Mouse (Mus musculus): Measurements from ENCODE around the gene Larp1b. TPM values are rescaled to one million over a fixed set of nuclear protein-coding genes. Genes with fewer than 3 reads are reported as not detected.

The Larp1b gene
- total RNA-seq, 1 experiment from 2014 or later = 45.8 TPM

DNA sequence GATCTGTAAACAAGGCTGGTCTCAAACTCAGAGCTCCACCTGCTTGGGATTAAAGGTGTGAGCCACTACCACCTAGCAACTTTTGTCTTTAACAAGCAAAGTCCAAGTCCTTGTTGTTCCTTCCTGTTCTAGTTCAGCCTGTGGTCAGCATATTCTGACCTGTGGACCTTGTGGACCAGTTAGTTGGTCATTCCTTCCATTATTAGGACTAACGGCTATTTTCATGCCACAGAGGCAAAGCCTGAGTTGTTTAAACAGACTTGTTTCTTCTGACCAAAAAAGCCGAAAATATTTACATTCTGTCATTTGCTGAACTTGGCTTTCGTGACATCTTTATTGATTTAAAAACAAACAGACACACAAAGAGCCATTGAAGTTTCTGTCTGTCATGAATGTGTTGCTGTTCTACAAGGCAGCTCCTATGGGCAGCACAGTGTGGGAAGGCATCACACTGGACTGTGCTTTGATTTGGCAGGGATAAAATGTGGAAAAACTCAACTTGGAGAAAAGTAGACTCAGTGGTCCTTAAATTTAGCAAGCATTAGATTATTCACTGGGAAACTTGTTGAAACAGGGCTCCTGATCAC lies 68.5 kb downstream of the Larp1b start:
- ATAC-seq (replicated peaks; ENCODE audit: low read depth, poor library complexity, severe bottlenecking) = no peak

DNA sequence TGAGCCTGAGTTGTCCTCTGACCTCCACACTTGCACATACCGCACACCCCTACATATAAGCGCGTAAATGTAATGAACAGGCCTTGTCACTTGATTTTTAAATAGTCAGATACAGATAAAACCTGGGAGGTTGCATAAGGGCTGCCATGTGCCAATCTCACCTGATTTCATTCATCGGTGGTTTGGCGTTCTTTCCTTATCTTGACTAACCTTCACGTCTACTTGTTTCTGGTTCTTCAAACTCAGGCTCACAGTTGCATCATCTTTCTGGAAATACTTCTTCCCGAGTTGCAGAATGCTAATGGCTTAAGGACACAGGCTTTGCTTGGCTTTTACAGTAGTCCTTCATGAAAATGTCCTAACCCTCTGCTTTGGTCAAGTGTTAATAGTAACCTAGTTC lies 71.1 kb downstream of the Larp1b start:
- ATAC-seq (replicated peaks; ENCODE audit: low read depth, poor library complexity, severe bottlenecking) = no peak

DNA sequence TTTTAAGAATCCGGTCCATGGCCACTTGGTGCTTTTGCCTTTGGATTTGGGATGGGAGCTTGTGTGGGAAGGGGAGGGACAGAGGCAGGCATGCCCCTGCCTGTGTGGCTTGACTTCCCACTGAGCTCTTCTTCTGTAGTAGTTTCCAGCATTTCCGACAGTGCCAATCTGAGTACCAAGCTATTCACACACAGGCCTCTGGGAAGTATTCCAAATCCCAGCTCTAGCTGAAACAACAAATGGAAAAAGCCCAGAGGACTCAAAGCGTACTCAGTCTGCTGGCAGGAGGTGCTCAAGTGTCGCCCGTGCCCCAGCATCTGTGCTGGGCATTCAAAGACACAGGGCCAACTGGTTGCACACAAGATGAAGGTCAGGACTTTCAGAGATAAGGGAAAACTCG lies 72.4 kb downstream of the Larp1b start:
- ATAC-seq (replicated peaks; ENCODE audit: low read depth, poor library complexity, severe bottlenecking) = no peak

DNA sequence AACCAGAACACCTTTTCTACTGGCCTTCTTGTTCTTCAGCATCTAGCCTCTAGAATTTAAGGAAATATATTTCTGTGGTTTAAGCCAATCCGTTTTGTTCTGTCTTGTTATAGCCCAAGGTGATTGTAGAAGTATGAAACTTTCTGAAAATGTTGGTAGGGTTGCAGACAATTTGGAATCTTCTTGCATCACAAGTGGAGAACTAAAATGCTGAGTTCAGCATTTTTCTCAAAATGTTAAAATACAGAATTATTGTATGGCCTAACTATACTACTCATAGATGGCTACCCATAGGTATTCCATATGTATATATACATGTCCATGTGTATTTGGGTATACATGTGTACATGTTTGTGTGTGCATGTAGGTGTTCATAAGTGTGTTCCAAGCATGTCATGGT lies 81.1 kb downstream of the Larp1b start:
- no peak for ATAC-seq (replicated peaks; ENCODE audit: low read depth, poor library complexity, severe bottlenecking)

DNA sequence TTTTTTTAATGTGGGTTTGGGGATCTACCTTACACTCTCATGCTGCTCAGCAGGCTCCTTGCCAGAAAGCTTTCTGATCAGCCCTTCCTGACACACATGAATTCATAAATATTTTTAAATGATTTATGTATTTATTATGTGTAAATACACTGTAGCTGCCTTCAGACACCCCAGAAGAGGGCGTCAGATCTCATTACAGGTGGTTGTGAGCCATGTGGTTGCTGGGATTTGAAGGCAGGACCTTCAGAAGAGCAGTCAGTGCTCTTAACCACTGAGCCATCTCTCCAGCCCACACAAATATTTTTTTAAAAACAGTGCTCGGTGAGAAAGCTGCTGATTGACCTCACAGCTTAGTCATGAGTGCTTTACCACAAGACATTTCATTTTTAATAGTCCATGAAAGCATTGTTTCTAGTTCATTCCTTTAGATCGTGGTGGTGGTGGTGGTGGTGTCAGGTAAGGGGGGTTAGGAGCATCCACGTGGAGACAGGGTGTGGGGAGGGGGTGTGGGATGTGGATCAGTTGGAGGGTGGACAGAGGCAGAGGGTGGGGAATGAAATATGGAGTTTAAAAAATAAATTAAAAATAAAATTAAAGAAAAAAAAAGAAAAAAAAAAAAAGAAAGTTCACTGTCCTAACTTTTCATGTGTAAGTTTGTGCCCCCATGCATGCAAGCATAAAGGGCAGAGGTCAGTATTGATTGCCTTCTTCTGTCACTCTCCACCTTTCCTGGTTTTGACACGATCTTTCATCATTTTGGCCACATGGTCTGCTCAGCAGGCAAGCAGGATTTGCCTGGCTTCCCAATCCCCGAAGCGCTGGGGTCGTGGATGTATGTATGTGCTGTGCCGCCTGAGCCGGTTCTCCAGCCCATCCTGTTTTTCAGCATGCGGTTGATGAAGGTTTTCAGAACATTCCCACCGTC lies 81.9 kb downstream of the Larp1b start:
- ATAC-seq (replicated peaks; ENCODE audit: low read depth, poor library complexity, severe bottlenecking) = no peak

DNA sequence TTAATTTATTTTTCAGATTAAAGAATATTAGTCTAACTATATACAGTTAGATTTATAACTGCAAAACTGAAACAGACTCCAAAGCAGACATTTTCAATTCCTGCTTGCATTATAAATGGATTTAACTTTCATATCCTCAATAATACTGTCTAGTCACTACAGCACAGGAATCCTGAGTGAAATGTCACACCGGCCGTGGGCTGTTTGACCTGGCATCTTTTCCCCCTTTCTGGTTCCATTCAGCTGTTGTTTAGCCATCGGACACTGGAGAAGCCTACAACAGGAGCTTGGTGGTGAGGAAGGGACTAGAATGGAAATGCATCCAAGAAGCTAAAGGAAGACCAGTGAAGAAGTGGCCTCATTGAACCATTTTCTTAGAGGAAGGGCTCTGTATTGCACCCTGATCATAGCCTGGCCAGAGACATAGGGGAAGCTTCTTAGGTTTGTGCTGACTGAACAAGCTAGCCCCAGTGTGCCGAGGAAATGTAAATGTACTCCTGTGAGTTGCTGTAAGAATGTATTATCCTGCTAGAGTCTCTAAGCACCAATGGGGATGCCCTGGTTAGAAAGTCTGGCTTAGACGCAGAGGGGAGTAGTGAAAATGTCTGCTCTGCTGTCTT lies 88.8 kb downstream of the Larp1b start:
- peak; percentile 58 for ATAC-seq (replicated peaks; ENCODE audit: low read depth, poor library complexity, severe bottlenecking)

DNA sequence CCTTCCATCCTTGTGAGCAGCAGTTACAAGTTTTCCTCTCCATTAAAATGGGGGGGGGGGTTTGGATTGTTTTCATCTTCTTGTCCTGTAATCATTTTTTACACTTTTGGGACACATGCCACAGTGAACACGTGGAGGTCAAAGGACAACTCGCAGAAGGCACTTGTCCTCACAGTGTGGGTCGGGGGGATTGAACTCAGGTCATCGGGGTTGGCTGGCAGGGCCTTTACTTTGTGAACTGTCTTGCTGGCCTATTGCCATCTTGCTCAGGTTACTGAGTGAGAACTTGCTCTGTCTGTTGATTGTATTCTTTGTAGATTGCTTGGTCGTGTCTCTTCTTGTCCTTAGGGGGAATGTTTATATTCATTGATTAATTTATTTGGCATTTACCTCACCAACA lies 91.6 kb downstream of the Larp1b start:
- ATAC-seq (replicated peaks; ENCODE audit: low read depth, poor library complexity, severe bottlenecking) = no peak

DNA sequence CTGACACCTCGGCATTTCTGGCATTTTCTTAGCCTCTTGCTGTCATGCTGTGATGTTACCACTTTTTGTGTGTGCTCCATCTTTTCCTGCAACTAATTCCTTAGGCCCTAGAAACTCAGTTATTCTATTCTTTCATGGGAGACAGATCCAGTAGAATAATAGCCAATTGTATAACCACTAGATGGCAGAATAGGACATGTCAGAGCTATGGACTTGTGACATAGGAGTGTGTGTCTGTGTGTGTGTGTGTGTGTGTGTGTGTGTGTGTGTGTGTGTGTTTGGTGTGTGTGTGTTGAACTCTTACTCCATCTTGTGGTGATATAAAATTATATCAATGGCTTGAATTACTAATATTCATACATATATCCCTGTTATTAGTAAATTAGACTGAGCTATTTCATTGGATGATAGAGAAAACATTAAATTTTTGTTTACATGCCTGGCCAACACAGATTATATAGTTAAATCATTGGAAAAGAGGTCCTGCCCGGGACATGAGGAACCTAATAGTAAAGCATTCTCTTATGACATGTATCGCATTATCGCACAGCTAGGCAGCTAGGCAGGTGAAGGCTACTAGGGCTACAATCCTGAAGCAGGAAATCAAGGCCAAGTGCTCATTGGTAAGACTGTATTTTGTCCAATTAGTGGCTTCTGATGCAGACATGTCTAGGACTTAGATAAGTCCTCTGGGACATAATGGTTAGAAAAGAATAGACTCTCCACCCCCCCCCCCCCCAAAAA lies 92.7 kb downstream of the Larp1b start:
- ATAC-seq (replicated peaks; ENCODE audit: low read depth, poor library complexity, severe bottlenecking) = peak; percentile 82

DNA sequence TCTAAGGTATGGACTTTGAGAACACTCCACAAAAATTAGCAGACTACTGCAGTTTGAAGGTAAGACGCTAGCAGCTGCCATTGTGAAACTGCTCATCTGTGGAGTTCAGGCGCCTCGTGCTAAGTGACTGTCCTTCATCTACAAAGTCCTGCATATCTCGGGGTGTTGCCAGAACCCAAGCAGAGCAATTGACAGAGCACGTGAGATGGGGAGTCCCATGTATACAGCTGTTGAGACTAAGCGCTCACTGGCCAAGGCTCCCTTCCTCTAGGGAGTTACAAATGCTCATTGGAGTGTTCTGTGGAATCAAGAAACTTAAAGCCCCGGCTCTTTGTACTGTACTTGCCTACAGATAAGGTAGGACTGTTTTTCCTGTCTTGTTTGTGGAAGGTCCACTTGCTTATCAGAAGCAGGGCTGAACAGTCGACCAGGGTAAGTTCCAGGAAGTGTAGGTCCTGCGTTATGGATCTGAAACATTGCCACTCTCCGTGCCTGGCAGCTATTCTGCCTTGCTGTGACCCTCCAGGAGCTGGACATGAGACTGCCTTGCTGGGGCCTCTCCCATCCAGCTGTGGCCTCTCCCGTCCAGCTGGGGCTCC lies 94.2 kb downstream of the Larp1b start:
- ATAC-seq (replicated peaks; ENCODE audit: low read depth, poor library complexity, severe bottlenecking) = no peak

DNA sequence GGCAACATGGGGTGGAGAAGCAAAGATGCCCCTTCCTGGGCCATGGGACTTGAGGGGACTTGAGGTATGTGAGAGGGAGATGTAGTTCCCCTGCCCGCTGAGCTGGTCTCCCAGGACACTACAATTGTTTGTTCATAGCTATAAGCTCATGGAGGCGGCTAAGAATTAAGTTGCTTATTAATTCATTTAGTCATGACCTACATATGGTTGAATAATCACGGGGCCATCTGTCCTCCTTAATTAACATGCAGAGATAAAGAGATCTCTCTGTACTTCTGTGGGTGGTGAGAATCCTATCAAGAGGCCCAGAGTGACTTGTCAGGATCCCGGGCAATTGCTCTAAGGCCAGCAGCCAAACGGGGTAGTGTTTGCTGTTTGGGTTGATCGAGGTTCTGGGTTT lies 98.2 kb downstream of the Larp1b start:
- ATAC-seq (replicated peaks; ENCODE audit: low read depth, poor library complexity, severe bottlenecking) = no peak

DNA sequence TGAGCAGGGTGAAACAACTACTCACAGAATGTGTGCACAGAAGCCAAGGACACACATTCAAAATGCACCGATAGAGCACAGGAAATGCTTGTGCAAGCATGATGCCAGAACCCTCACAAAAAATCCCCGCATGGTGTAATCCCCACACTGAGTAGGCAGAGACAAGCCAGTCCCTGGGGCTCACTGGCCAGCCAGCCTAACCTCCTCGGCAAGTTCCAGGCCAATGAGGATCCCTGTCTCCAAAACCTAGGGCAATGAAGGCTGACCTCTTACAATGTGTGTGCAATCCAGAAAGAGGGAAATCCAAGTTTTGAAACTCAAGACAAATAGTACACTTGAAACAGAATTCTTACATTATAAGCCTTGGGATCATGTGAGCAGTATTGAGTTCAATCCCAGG lies 103.7 kb downstream of the Larp1b start:
- ATAC-seq (replicated peaks; ENCODE audit: low read depth, poor library complexity, severe bottlenecking) = no peak

DNA sequence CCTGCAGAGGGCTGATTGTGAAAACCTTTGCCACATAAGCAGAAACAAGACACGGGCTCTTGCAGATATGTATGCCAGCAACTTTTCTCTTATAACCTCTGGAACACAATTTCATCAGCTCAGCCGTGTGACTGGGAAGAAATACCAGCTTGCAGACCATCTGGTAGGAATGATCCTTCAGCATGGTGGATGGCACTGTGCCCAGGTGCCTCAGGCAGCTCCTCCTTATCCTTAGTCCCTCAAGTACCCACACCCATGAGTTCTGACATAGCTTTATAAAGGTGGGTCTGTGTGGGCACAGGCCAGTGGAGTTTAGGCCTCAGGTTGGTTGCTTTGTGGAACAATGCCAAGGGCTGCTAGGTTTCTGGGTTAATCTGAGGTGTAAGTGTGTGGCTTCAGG lies 108.8 kb downstream of the Larp1b start:
- no peak for ATAC-seq (replicated peaks; ENCODE audit: low read depth, poor library complexity, severe bottlenecking)

DNA sequence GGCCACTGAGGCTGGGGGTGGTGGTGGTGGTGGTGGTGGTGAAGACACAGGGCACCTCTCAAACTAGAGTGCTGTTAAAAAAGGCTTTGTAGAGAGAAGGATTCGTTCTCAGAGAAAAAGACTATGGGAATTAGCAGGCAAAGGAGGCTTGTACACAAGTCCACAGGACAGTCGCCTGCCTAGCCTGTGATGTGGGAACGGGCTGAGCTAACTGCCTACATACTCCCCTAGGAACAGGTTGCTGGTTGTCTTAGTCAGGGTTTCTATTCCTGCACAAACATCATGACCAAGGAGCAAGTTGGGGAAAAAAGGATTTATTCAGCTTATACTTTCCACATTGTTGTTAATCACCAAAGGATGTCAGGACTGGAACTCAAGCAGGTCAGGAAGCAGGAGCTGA lies 109.6 kb downstream of the Larp1b start:
- no peak for ATAC-seq (replicated peaks; ENCODE audit: low read depth, poor library complexity, severe bottlenecking)

DNA sequence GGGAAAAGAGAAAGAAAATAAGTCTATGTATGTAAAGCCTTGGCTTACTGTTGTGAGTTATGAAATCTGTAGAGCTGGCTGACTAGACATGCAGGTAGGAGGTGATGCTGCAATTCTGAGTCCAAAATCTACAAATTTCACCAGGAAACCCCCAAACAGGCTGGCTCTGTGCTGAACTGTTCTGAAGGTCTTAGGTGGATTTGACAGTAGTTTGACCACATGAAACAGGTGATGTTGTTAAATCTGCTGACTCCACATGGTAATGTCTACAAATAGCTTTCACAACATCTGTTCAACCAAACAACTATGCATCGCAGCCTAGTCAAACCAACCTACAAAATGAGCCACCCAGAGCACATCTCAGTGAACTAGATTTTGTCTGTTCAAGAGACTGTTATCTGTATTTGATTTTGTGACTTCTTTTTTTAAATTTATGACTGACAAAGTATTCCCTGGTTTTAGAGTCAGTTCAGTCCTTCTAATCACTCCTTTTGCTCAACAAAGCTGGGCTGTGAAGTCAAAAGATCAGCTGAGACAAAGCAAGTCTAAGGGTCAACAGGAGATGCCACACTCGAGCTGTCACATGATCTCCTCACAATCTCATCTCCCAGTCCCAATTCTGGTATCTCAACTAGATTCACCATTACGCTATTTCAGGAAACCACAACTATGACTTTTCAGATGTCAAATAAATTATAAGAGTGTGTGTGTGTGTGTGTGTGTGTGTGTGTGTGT lies 112.4 kb downstream of the Larp1b start:
- ATAC-seq (replicated peaks; ENCODE audit: low read depth, poor library complexity, severe bottlenecking) = no peak

DNA sequence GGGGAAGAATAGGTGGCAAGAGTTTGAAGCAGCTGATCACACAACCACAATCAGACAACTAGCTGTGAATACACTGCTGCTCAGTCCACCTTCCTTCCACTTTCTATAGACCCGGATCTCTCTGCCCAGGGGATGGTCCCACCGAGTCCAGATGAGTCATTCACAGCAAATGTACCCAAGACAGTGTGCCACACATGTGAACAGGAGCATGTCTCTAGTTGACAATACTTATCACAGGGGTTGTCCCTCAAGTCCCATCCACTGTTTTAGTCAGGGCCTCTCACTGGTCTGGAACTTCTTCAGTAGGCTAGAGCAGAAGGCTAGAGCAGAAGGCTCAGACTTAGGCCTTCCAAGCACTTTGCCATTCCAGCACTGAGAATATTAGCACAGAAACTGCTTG lies 113.1 kb downstream of the Larp1b start:
- no peak for ATAC-seq (replicated peaks; ENCODE audit: low read depth, poor library complexity, severe bottlenecking)

DNA sequence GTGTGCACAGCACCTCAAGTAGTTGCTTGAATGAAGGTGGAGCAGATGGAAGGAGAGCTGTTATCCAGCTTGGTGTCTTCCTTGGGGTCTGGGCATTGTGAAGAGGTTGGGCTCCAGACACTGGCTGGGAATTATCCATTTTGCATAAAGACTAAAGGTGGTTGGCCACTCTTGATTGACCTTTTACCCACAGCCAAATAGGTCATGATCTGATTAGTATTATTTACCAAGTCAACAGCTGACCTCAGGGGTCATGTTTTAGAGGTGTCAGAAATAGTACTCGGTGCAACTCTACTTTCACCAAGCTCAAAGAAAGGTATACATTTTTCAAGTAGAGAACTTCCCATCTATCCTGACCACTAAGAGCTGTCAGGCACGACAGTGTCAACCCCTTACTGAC lies 115.7 kb downstream of the Larp1b start:
- no peak for ATAC-seq (replicated peaks; ENCODE audit: low read depth, poor library complexity, severe bottlenecking)

DNA sequence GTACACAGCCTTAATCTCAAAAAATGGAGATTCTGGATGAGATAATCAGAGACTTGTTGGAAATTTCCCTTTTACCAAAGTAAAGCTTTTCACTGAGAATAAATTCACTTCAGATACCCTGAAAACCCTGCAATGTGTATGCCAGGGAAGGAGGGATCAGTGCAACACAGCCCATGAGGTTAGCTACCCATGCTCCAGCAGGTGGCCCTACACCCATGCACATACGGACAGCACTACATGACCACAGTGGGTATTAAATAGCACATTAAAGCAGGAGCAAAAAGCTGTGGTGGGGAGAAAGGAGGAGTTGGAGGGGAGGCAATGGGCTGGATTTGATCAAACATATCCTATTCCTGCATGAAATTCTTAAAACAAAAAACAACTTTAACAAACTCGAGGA lies 120.9 kb downstream of the Larp1b start:
- ATAC-seq (replicated peaks; ENCODE audit: low read depth, poor library complexity, severe bottlenecking) = no peak

DNA sequence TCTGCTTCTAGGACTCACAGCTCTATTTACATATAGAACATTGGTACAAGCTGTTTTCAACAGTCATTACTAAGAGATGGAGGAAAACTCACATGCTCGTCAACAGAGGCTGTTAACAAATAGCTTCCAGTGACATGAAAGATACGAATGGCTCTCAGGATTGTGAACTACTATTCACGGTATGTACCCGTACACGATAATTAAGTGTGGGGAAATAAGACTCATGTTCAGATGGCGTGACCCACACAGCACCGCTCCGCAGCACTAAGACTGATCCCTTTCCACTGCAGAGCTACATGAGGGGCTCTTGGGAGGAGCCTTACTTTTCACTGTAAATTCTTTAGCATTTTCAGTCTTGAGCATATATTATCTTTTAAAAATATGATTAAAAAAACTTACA lies 125.7 kb downstream of the Larp1b start:
- ATAC-seq (replicated peaks; ENCODE audit: low read depth, poor library complexity, severe bottlenecking) = no peak

DNA sequence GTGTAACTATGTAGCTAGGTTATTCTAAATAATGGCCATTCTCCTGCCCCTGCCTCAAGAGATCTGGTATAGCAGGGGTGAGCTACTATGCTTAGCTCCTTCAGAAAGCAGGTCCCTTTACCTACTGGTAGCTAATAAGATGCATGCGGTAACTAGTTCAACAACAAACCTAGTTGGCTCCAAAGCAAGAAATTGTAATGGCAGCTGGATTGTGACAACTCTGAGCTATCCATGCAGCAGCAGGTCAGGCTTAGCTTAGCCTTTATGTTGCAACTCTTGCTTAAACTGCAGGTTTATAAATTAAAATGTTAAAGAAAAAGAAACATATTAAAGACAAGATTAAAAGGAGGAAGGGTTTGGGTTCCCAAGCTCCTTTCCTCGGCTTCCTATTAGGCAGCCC lies 129.0 kb downstream of the Larp1b start:
- no peak for ATAC-seq (replicated peaks; ENCODE audit: low read depth, poor library complexity, severe bottlenecking)

DNA sequence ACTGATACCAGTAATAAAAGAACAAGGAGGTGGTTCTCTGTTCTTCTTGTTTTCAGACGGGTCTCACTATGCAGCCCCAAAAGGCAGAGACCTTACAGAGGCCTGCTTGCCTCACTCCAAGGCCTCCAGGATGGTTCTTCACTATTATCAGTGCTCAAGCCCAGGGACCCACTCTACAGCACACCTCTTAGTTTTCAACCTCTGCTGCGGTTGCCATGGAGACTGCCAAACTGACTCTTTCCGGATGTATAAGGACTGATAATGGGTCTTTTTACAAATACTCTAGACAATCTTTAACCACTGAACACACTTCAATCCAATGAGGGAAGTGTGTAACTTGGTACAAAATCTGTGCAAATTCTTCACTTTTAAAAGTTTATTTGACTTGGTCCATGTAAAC lies 131.1 kb downstream of the Larp1b start:
- no peak for ATAC-seq (replicated peaks; ENCODE audit: low read depth, poor library complexity, severe bottlenecking)
